Mouse (Mus musculus) CH12.LX (cell line): Measurements from ENCODE around the gene Otop3. TPM values are rescaled to one million over a fixed set of nuclear protein-coding genes. Genes with fewer than 3 reads are reported as not detected.

Source experiments
- DNase-seq: peaks from one replicate; pipeline ENCODE4 v3.0.0-alpha.2; 2013; ENCODE audit errors: extremely low read depth
- H3K27ac ChIP-seq: 2 replicates; pipeline ENCODE4 v1.5.1; 2012; ENCODE audit warnings: low read depth, mild to moderate bottlenecking, control low read depth, moderate library complexity; ENCODE audit not compliant: insufficient read depth
- H3K27me3 ChIP-seq: replicated peaks from 2 replicates; pipeline ENCODE3; 2012; ENCODE audit warnings: inconsistent platforms
- H3K36me3 ChIP-seq, 2 experiments: replicated peaks in 1 of 2; 2 replicates each; pipeline versions ENCODE3 to v1.6.1; 2012; ENCODE audit warnings: inconsistent platforms in 1 of 2, low read length in 1 of 2, mild to moderate bottlenecking in 1 of 2, mixed read lengths in 1 of 2, moderate library complexity in 1 of 2; ENCODE audit not compliant: control insufficient read depth in 1 of 2, insufficient read depth in 1 of 2
- H3K4me1 ChIP-seq, 2 experiments: 2 replicates each; pipeline ENCODE4 v1.6.1; 2012; ENCODE audit warnings: inconsistent platforms in 1 of 2, moderate library complexity in 1 of 2; ENCODE audit not compliant: insufficient read depth in 2 of 2, control insufficient read depth in 1 of 2
- H3K4me2 ChIP-seq: 2 replicates; pipeline ENCODE4 v1.6.1; 2012; ENCODE audit warnings: low read depth, mild to moderate bottlenecking, control low read depth; ENCODE audit not compliant: poor library complexity, insufficient read depth, severe bottlenecking
- H3K4me3 ChIP-seq, 3 experiments: fragments of 150-350 bp in 1 of 3; sonication (generic) in 1 of 3; replicated peaks in 1 of 3; 2 replicates each; pipeline versions ENCODE3 to v1.5.1; 2011 to 2012; ENCODE audit warnings: low read depth in 2 of 3, low read length in 2 of 3, mild to moderate bottlenecking in 2 of 3, moderate library complexity in 2 of 3, control low read depth in 1 of 3, improper control_type of control experiment in 1 of 3, inconsistent platforms in 1 of 3, mixed read lengths in 1 of 3; ENCODE audit not compliant: poor library complexity in 1 of 3
- H3K79me2 ChIP-seq: replicated peaks from 2 replicates; pipeline ENCODE4 v1.6.1; 2012; ENCODE audit warnings: mild to moderate bottlenecking, moderate library complexity; ENCODE audit not compliant: control insufficient read depth, poor library complexity, insufficient read depth, severe bottlenecking; ENCODE audit errors: extremely low read depth
- H3K9ac ChIP-seq: 2 replicates; pipeline ENCODE4 v1.6.1; 2012; ENCODE audit warnings: low read depth, mild to moderate bottlenecking, control low read depth, moderate library complexity; ENCODE audit not compliant: insufficient read depth
- H3K9me3 ChIP-seq: replicated peaks from 2 replicates; pipeline ENCODE3; 2012; ENCODE audit warnings: low read length, inconsistent platforms, mixed read lengths
- BHLHE40 ChIP-seq: IDR thresholded peaks from 2 replicates; pipeline ENCODE4 v1.6.1; 2011; ENCODE audit warnings: mild to moderate bottlenecking, low read depth, low read length, improper control_type of control experiment
- CHD1 ChIP-seq: IDR thresholded peaks from 2 replicates; pipeline ENCODE4 v1.6.1; 2012; ENCODE audit warnings: low read depth, low read length, improper control_type of control experiment, inconsistent platforms
- E2F4 ChIP-seq: IDR thresholded peaks from 2 replicates; pipeline ENCODE4 v1.6.1; 2011; ENCODE audit warnings: low read depth, low read length, improper control_type of control experiment; ENCODE audit not compliant: insufficient replicate concordance
- ELF1 ChIP-seq: IDR thresholded peaks from 2 replicates; pipeline ENCODE4 v1.6.1; 2014; ENCODE audit warnings: low read depth, mild to moderate bottlenecking, inconsistent platforms, low read length, improper control_type of control experiment
- EP300 ChIP-seq: IDR thresholded peaks from 2 replicates; pipeline ENCODE4 v1.6.1; 2011; ENCODE audit warnings: low read length, improper control_type of control experiment
- ETS1 ChIP-seq: conservative IDR thresholded peaks from 2 replicates; pipeline ENCODE4 v1.6.1; 2012; ENCODE audit warnings: low read depth, mild to moderate bottlenecking, inconsistent platforms, low read length, improper control_type of control experiment, moderate library complexity
- IRF4 ChIP-seq: IDR thresholded peaks from 2 replicates; pipeline ENCODE4 v1.6.1; 2014; ENCODE audit warnings: low read depth, mild to moderate bottlenecking, inconsistent platforms, low read length, improper control_type of control experiment
- JUND ChIP-seq: conservative IDR thresholded peaks from 2 replicates; pipeline ENCODE4 v1.6.1; 2011; ENCODE audit warnings: low read depth, low read length, improper control_type of control experiment
- KAT2A ChIP-seq: IDR thresholded peaks from 2 replicates; pipeline ENCODE4 v1.6.1; 2012; ENCODE audit warnings: low read length, improper control_type of control experiment, inconsistent platforms; ENCODE audit not compliant: insufficient replicate concordance
- MAFK ChIP-seq: IDR thresholded peaks from 2 replicates; pipeline ENCODE4 v1.6.1; 2011; ENCODE audit warnings: low read length, improper control_type of control experiment; ENCODE audit not compliant: insufficient replicate concordance
- MAX ChIP-seq: IDR thresholded peaks from 2 replicates; pipeline ENCODE4 v1.6.1; 2011; ENCODE audit warnings: low read length, improper control_type of control experiment
- MAZ ChIP-seq: IDR thresholded peaks from 2 replicates; pipeline ENCODE4 v1.6.1; 2012; ENCODE audit warnings: low read depth, mild to moderate bottlenecking, inconsistent platforms, low read length, improper control_type of control experiment, moderate library complexity
- PAX5 ChIP-seq: IDR thresholded peaks from 2 replicates; pipeline ENCODE4 v1.6.1; 2012; ENCODE audit warnings: low read length, inconsistent platforms, mixed read lengths
- POLR2A ChIP-seq: IDR thresholded peaks from 2 replicates; pipeline ENCODE4 v1.6.1; 2011; ENCODE audit warnings: low read depth, mild to moderate bottlenecking, improper control_type of control experiment, low read length
- RAD21 ChIP-seq: IDR thresholded peaks from 2 replicates; pipeline ENCODE4 v1.6.1; 2011; ENCODE audit warnings: low read depth, mild to moderate bottlenecking, low read length, improper control_type of control experiment, moderate library complexity
- RCOR1 ChIP-seq: conservative IDR thresholded peaks from 2 replicates; pipeline ENCODE4 v1.6.1; 2012; ENCODE audit warnings: low read depth, mild to moderate bottlenecking, inconsistent platforms, low read length, improper control_type of control experiment
- TBP ChIP-seq: conservative IDR thresholded peaks from 2 replicates; pipeline ENCODE4 v1.6.1; 2011; ENCODE audit warnings: low read depth, low read length, improper control_type of control experiment
- TCF12 ChIP-seq: IDR thresholded peaks from 2 replicates; pipeline ENCODE4 v1.6.1; 2014; ENCODE audit warnings: low read depth, mild to moderate bottlenecking, inconsistent platforms, low read length, improper control_type of control experiment
- USF1 ChIP-seq: IDR thresholded peaks from 2 replicates; pipeline ENCODE4 v1.6.1; 2014; ENCODE audit warnings: low read depth, mild to moderate bottlenecking, inconsistent platforms, low read length, improper control_type of control experiment
- ZKSCAN1 ChIP-seq: IDR thresholded peaks from 2 replicates; pipeline ENCODE4 v1.6.1; 2012; ENCODE audit warnings: low read depth, inconsistent platforms, low read length, improper control_type of control experiment, borderline replicate concordance
- ZMIZ1 ChIP-seq: IDR thresholded peaks from 2 replicates; pipeline ENCODE4 v1.6.1; 2012; ENCODE audit warnings: low read depth, mild to moderate bottlenecking, inconsistent platforms, low read length, improper control_type of control experiment
- ZNF384 ChIP-seq: IDR thresholded peaks from 2 replicates; pipeline ENCODE4 v1.6.1; 2012; ENCODE audit warnings: low read depth, low read length, improper control_type of control experiment, inconsistent platforms
- dilution Hi-C: fragments of 300-500 bp; cut with MboI; formaldehyde crosslinking; loops from 2 replicates; pipeline ENCODE4 v1.14.3; 2020; ENCODE audit warnings: low sequenced_read_pairs; ENCODE audit not compliant: extremely low pct_unique_long_range_greater_than_20kb, extremely low pct_ligation_motif_present
- in situ Hi-C: fragments of 300-500 bp; cut with MboI; formaldehyde crosslinking; loops from 3 replicates; pipeline ENCODE4 v1.14.3; 2019; ENCODE audit warnings: low sequenced_read_pairs, low pct_ligation_motif_present, low pct_unique_long_range_greater_than_20kb, mixed read lengths
- polyA plus RNA-seq: library from polyadenylated mRNA; unstranded; fragments of >175 nt; gene quantifications from 2 replicates; pipeline ENCODE4 v1.2.1, GENCODE M21; 2012; ENCODE audit warnings: low read depth; ENCODE audit not compliant: insufficient read length
- total RNA-seq, 2 experiments: library from RNA; depleted of rRNA; stranded (reverse); fragments of 300-350 nt in 1 of 2; fragments of >200 nt in 1 of 2; gene quantifications; 2 replicates each; pipeline ENCODE4 v1.2.3; 2012 to 2014

The Otop3 gene
- total and polyA plus RNA-seq, 3 experiments, result not detected

GRCm38 (mm10) chr11:115288305-115288704 is 46.2 kb upstream of the Otop3 start:
- Histone ChIP-seq H3K4me3 (no peak overlapping the region), H3K27me3 (peaks cover 22% of the 10 kb centered on the region)
- no peak for TF ChIP-seq RCOR1
- TF ChIP-seq MAFK, result no peak
- TF ChIP-seq BHLHE40, result no peak
- TF ChIP-seq EP300, result no peak
- TF ChIP-seq TCF12, result no peak
- TF ChIP-seq MAZ, result no peak
- TF ChIP-seq MAX, result no peak
- TF ChIP-seq ZNF384, result no peak
- TF ChIP-seq ETS1, result no peak
- TF ChIP-seq, all 38 proteins: peak for 0
- H3K9ac ChIP-seq, result no peak overlapping the region
- no peak for DNase-seq
- H3K4me2 ChIP-seq, result no peak overlapping the region
- H3K79me2 ChIP-seq, result no peaks in the 10 kb centered on the region
- H3K36me3 ChIP-seq, result peaks cover 0 to 1% of the 10 kb centered on the region in 2 experiments
- no peak overlapping the region for H3K27ac ChIP-seq
- H3K4me1 ChIP-seq, result peaks cover 0 to under 1% of the 10 kb centered on the region in 2 experiments; a peak in 2 of 4 replicates
- H3K9me3 ChIP-seq, result no peaks in the 10 kb centered on the region
- dilution Hi-C loops, result no loop called here
- in situ Hi-C loops, result no loop called here

- H3K27ac ChIP-seq, result no peak overlapping the region
- in situ Hi-C loops, result no loop called here
- TF ChIP-seq TBP (no peak), ZMIZ1 (no peak), ELF1 (no peak), USF1 (no peak), RAD21 (no peak), E2F4 (no peak), ETS1 (no peak), IRF4 (no peak), PAX5 (no peak), KAT2A (no peak), JUND (no peak), RCOR1 (no peak), MAZ (no peak), POLR2A (no peak), ZKSCAN1 (no peak), BHLHE40 (no peak), CHD1 (no peak)
Measured at GRCm38 (mm10) chr11:115289885-115290284, 44.6 kb upstream of the Otop3 start.

More at GRCm38 (mm10) chr11:115289885-115290284, 44.6 kb upstream of the Otop3 start:
- Histone ChIP-seq H3K79me2 (no peaks in the 10 kb centered on the region), H3K9ac (no peak overlapping the region), H3K27me3 (peaks cover 34% of the 10 kb centered on the region), H3K4me1 (no peaks in the 10 kb centered on the region), H3K9me3 (peaks cover 6% of the 10 kb centered on the region), H3K4me3 (no peak overlapping the region), H3K36me3 (no peaks in the 10 kb centered on the region), H3K4me2 (no peak overlapping the region)
- no peak for DNase-seq
- dilution Hi-C loops, result no loop called here
